Mouse (Mus musculus): ENCODE data around the gene Vat1. TPM values are rescaled to one million over a fixed set of nuclear protein-coding genes. Genes with fewer than 3 reads are reported as not detected.
"Not testable (repeated sequence)": the region's sequence is repeated elsewhere in the genome, so short reads cannot be mapped to it uniquely, and the experiment has no call there.

Gene Vat1
- polyA plus RNA-seq, 1 experiment: 0.80 TPM

DNA sequence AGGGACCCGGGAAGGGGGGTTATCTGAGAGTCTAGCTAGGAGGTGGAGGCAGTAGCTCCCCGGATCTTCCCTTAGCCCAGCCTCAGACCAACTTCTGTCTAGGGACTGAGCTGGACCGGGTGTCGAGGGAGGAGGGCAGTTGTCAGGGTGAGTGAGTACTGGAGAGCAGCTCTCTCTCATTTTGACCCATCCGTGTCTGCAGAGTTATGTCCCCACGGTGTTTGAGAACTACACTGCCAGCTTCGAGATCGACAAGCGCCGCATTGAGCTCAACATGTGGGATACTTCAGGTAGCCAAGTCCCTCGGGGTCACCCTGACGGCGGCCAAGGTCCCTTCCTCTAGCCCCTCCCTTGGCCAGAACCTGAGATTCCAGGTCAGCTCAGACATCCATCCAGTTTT, 2.7 kb upstream of the Vat1 start:
- peak overlapping the region; percentile 62 for H3K4me3 ChIP-seq (replicated peaks)
- peaks cover 92% of the 10 kb centered on the region for H3K27me3 ChIP-seq (ENCODE audit: control insufficient read depth)
- TF ChIP-seq TAL1 (IDR thresholded peaks at IDR 0.05; ENCODE audit: low read length) (no peak), GATA1 (IDR thresholded peaks at IDR 0.05; ENCODE audit: low read length) (no peak)
- H3K9me3 ChIP-seq (ENCODE audit: control insufficient read depth, low read length): no peaks in the 10 kb centered on the region
- H3K4me1 ChIP-seq (ENCODE audit: control insufficient read depth): peaks cover 47% of the 10 kb centered on the region
- no peaks in the 10 kb centered on the region for H3K36me3 ChIP-seq (ENCODE audit: control insufficient read depth)

DNA sequence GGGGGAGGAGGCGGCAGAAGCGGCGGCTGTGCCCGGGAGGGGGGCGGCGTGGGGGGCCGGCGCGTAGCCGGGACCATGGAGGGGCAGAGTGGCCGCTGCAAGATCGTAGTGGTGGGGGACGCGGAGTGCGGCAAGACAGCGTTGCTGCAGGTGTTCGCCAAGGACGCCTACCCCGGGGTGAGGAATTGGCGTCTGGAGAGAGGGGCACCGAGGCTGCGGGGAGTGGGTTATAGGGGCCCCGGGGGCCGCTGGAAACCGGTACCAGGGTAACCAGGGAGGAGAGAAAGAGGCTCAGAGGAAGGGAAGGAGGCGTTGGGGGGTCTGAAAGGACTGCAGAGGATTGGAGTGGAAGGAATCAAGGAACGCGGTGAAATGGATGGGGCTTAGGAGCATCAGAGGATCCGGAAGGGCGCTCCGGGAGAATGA, 2.2 kb upstream of the Vat1 start:
- Histone ChIP-seq H3K36me3 (ENCODE audit: control insufficient read depth) (no peaks in the 10 kb centered on the region), H3K4me1 (ENCODE audit: control insufficient read depth) (peaks cover 51% of the 10 kb centered on the region), H3K27me3 (ENCODE audit: control insufficient read depth) (peaks cover 96% of the 10 kb centered on the region), H3K9me3 (ENCODE audit: control insufficient read depth, low read length) (no peaks in the 10 kb centered on the region), H3K4me3 (replicated peaks) (peak overlapping the region; percentile 62)
- TF ChIP-seq GATA1 (IDR thresholded peaks at IDR 0.05; ENCODE audit: low read length) (no peak), TAL1 (IDR thresholded peaks at IDR 0.05; ENCODE audit: low read length) (no peak)

DNA sequence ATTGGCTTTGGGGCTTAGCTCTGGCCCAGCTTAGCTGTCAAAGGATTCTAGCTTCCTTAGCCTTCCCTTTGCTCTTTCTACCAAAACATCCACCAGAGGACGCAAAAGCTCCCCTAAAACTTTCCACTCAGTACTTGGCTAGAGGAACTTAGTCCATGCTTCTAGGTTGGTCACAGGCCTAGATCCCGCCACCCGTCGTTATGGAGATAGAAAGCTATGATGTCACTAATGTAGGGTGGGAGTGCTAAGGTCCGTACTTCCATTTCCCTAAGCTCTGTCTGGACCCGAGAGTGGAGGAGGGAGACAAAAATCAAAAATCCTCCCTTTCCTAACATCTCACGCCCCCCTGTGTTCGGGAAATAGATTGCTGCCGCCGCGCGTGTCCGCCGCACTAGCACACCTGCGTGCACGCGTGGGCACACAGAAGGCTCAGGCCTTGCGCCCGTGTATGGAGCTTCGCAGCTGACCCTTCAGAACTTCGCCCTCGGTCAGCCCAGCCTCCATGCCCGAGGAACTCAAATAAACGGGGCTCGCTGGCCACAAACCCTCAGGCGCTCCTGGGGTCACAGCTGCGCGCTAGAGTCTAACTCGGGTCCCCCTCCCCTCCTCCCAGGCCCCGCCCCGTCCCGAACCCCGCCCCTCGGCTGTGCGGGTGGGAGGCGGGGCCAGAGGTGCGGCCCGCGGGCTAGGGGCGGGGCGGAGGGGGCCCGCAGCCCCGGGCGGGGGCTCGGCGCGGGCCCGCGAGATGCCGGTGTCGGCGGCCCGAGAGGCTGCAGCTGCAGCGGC, 1.6 kb upstream of the Vat1 start:
- TF ChIP-seq TAL1 (IDR thresholded peaks at IDR 0.05; ENCODE audit: low read length) (no peak), GATA1 (IDR thresholded peaks at IDR 0.05; ENCODE audit: low read length) (no peak)
- Histone ChIP-seq H3K36me3 (ENCODE audit: control insufficient read depth) (no peaks in the 10 kb centered on the region), H3K4me3 (replicated peaks) (peak overlapping the region; percentile 62), H3K27me3 (ENCODE audit: control insufficient read depth) (peaks cover 97% of the 10 kb centered on the region), H3K4me1 (ENCODE audit: control insufficient read depth) (peaks cover 57% of the 10 kb centered on the region), H3K9me3 (ENCODE audit: control insufficient read depth, low read length) (no peaks in the 10 kb centered on the region)

GRCm38 (mm10) chr11:101466552-101466950, 521 bp upstream of the Vat1 start:
- not testable (repeated sequence) for H3K9me3 ChIP-seq (ENCODE audit: control insufficient read depth, low read length); H3K36me3 ChIP-seq (ENCODE audit: control insufficient read depth)
- H3K4me1 ChIP-seq (ENCODE audit: control insufficient read depth): peaks cover 62% of the 10 kb centered on the region
- H3K4me3 ChIP-seq (replicated peaks): peak overlapping the region; percentile 69
- peaks cover 90% of the 10 kb centered on the region for H3K27me3 ChIP-seq (ENCODE audit: control insufficient read depth)

DNA sequence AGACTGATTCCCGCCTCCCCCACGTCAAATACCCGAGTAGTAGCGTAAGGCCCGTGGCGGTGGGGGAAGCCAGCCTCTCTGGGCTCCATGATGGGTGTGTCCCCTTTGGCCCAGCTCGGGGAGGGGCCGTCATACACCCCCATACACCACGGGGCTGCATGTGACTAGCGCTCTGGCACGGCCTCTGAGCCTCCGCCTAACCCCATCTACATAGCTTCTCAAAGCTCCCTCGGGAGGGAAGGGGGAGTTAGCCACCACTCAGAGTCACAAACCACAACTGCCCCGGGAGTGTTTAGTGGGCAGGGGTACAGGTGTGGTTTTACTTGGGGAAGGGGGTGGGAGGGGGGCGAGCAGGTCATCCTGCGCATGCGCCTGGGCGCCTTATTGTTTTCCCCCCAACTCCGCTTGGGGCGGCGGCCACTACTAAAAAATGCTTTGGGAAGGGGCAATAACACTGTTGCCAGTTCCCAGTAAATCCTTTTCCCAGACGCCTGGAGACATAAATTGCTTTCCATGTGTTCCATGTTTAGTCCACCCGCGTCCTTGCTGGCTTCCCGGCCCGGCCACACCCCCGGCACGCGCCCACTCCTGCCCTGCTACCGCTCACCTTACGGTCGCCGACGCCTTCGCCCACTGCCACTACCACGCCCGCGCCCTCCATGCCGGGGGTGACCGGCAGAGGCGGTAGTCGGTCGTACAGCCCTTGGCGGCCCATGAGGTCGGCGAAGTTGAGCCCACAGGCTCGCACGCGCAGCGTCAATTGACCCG, 745 bp downstream of the Vat1 start:
- H3K27me3 ChIP-seq (ENCODE audit: control insufficient read depth): peaks cover 78% of the 10 kb centered on the region

GRCm38 (mm10) chr11:101464211-101465100, 1.6 kb downstream of the Vat1 start, which contains the start of gene Rnd2:
Gene Rnd2 (plus strand): TSS chr11:101464999.
- Histone ChIP-seq H3K9me3 (ENCODE audit: control insufficient read depth, low read length) (no peaks in the 10 kb centered on the region), H3K4me1 (ENCODE audit: control insufficient read depth) (peaks cover 64% of the 10 kb centered on the region), H3K4me3 (replicated peaks) (peak within 1 kb of the TSS; percentile 69), H3K36me3 (ENCODE audit: control insufficient read depth) (peaks cover 15% of the 10 kb centered on the region), H3K27me3 (ENCODE audit: control insufficient read depth) (peaks cover 70% of the 10 kb centered on the region)
- TF ChIP-seq TAL1 (IDR thresholded peaks at IDR 0.05; ENCODE audit: low read length) (no peak), GATA1 (IDR thresholded peaks at IDR 0.05; ENCODE audit: low read length) (no peak)

More for the DNA sequence above, 745 bp downstream of the Vat1 start:
- Histone ChIP-seq H3K4me1 (ENCODE audit: control insufficient read depth) (peaks cover 62% of the 10 kb centered on the region), H3K9me3 (ENCODE audit: control insufficient read depth, low read length) (no peaks in the 10 kb centered on the region), H3K4me3 (replicated peaks) (peak overlapping the region; percentile 69), H3K36me3 (ENCODE audit: control insufficient read depth) (peaks cover 8% of the 10 kb centered on the region)
- no peak for TF ChIP-seq TAL1 (IDR thresholded peaks at IDR 0.05; ENCODE audit: low read length)

GRCm38 (mm10) chr11:101462583-101463440, 3.2 kb downstream of the Vat1 start:
- Histone ChIP-seq H3K4me1 (ENCODE audit: control insufficient read depth) (peaks cover 52% of the 10 kb centered on the region), H3K4me3 (replicated peaks) (no peak overlapping the region), H3K27me3 (ENCODE audit: control insufficient read depth) (peaks cover 53% of the 10 kb centered on the region), H3K9me3 (ENCODE audit: control insufficient read depth, low read length) (no peaks in the 10 kb centered on the region), H3K36me3 (ENCODE audit: control insufficient read depth) (peaks cover 31% of the 10 kb centered on the region)
- TF ChIP-seq TAL1 (IDR thresholded peaks at IDR 0.05; ENCODE audit: low read length) (no peak), GATA1 (IDR thresholded peaks at IDR 0.05; ENCODE audit: low read length) (no peak)

DNA sequence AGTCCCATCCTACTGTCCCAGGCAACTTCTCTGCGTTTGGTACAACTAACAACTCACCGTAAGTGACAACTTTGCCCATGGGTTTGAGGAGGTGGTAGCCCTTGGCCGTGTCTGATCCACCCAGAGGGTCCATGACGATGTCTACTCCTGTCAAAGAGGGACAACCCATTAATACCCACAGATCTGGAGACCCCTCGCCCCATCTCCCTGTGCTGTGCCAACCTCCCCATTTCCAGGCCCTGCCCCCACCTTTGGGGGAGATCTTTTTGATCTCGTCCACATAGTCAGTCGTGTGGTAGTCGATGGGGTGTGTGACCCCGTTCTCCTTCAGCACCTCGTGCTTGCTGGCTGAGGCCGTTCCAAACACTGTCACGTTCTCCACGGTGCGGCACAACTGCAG, 3.9 kb downstream of the Vat1 start:
- Histone ChIP-seq H3K36me3 (ENCODE audit: control insufficient read depth) (peaks cover 37% of the 10 kb centered on the region), H3K4me3 (replicated peaks) (no peak overlapping the region), H3K4me1 (ENCODE audit: control insufficient read depth) (peaks cover 45% of the 10 kb centered on the region), H3K27me3 (ENCODE audit: control insufficient read depth) (peaks cover 47% of the 10 kb centered on the region), H3K9me3 (ENCODE audit: control insufficient read depth, low read length) (no peaks in the 10 kb centered on the region)
- TF ChIP-seq GATA1 (IDR thresholded peaks at IDR 0.05; ENCODE audit: low read length): no peak
- TF ChIP-seq TAL1 (IDR thresholded peaks at IDR 0.05; ENCODE audit: low read length): no peak
